In genomic region chrX:128352342-128352741, GRCm38 (mm10) we compare ENCODE assay signal across 17 mouse cellular contexts.
DNase-seq lines count a peak whose midpoint lies in the region; TF ChIP-seq lines count a peak whose summit lies in the region.
"Had no signal": no experiment of that assay in that cellular context is flagged by ENCODE, and none has a peak within 500 bp of the region (broad histone marks: within the 10 kb centered on the region; RNA-seq: fewer than 3 reads in every experiment).

No protein-coding gene starts in this region.

- H3K4me3 ChIP-seq in MEL (ENCODE audit: control insufficient read depth in 1 of 2, insufficient read depth in 1 of 2, low read depth in 2 of 2, low read length in 2 of 2), result no peak overlapping the region

- no peaks in the 10 kb centered on the region for H3K79me2 ChIP-seq in MEL (ENCODE audit: control insufficient read depth, insufficient read depth, low read length, poor library complexity)

- no peak for TF ChIP-seq RAD21 in MEL (IDR thresholded peaks at IDR 0.05; ENCODE audit: low read depth, low read length)

- TF ChIP-seq POLR2A in MEL (IDR thresholded peaks at IDR 0.05; ENCODE audit: control insufficient read depth in 1 of 2, insufficient read depth in 1 of 2, low read depth in 1 of 2, low read length in 2 of 2, poor library complexity in 1 of 2), result no peak

- H3K27me3 ChIP-seq in MEL (ENCODE audit: control insufficient read depth in 1 of 2, insufficient read depth in 2 of 2, low read length in 2 of 2), result no peaks in the 10 kb centered on the region
- H3K27me3 ChIP-seq: CH12.LX, Patski had no signal

- peaks cover 2% of the 10 kb centered on the region in 2 experiments; a peak in 2 of 4 replicates for H3K4me1 ChIP-seq in MEL (ENCODE audit: control insufficient read depth in 1 of 2, insufficient read depth in 2 of 2, low read length in 2 of 2)

- no peak for TF ChIP-seq CTCF in MEL (IDR thresholded peaks at IDR 0.05 in 2 of 3, conservative IDR thresholded peaks at IDR 0.05 in 1 of 3; ENCODE audit: control insufficient read depth in 1 of 3, insufficient read depth in 1 of 3, low read depth in 2 of 3, low read length in 3 of 3, poor library complexity in 1 of 3, severe bottlenecking in 1 of 3)

- DNase-seq in MEL (ENCODE audit: low read depth, low spot score), result peak; percentile 22
- no peak for DNase-seq in adrenal gland, adult 2 months
- DNase-seq: adrenal gland, adult 8-10 months; adrenal gland, postnatal 10 days; adrenal gland, postnatal 14 days; adrenal gland, postnatal 25 days; adrenal gland, postnatal 36 days; B cell, adult 2 months; cerebellum, adult 11 months; cerebellum, adult 11-12 months; cerebellum, adult 18-20 months; cerebellum, adult 2 months; cerebellum, adult 8-10 months; cerebellum, adult 9-10 months had no signal

- H3K9ac ChIP-seq in MEL (ENCODE audit: control insufficient read depth, low read depth, low read length, poor library complexity, severe bottlenecking), result no peak overlapping the region

- H3K36me3 ChIP-seq in MEL (ENCODE audit: control insufficient read depth in 1 of 2, insufficient read depth in 2 of 2, low read length in 2 of 2), result peaks cover 0 to 3% of the 10 kb centered on the region in 2 experiments; a peak in 2 of 4 replicates
- H3K36me3 ChIP-seq: G1E had no signal

- H3K9me3 ChIP-seq in MEL (replicated peaks; ENCODE audit: insufficient read depth, low read length), result no peaks in the 10 kb centered on the region
- H3K9me3 ChIP-seq: G1E had no signal

- TF ChIP-seq EP300 in MEL (IDR thresholded peaks at IDR 0.05; ENCODE audit: low read depth in 1 of 2, low read length in 2 of 2), result peak; percentile 57 to 58; a peak in 3 of 4 replicates

- no peak overlapping the region for H3K27ac ChIP-seq in MEL (ENCODE audit: control insufficient read depth, low read depth, low read length)

TF ChIP-seq in MEL, 35 proteins besides CTCF, POLR2A, EP300 and RAD21:
- TF ChIP-seq SMC3 (IDR thresholded peaks at IDR 0.05; ENCODE audit: low read depth, low read length) (no peak), BHLHE40 (IDR thresholded peaks at IDR 0.05; ENCODE audit: borderline replicate concordance, low read depth, low read length) (no peak), SIN3A (IDR thresholded peaks at IDR 0.05; ENCODE audit: low read length) (no peak), TCF12 (IDR thresholded peaks at IDR 0.05; ENCODE audit: low read depth, low read length) (peak; percentile 53; the same call in 1 of the 2 replicates), TAL1 (IDR thresholded peaks at IDR 0.05; ENCODE audit: low read length) (no peak), ELF1 (IDR thresholded peaks at IDR 0.05; ENCODE audit: low read depth, low read length) (no peak), CHD1 (IDR thresholded peaks at IDR 0.05; ENCODE audit: low read depth, low read length) (no peak), CHD2 (IDR thresholded peaks at IDR 0.05; ENCODE audit: low read length) (no peak), MAX (IDR thresholded peaks at IDR 0.05; ENCODE audit: low read length) (no peak), E2F4 (IDR thresholded peaks at IDR 0.05; ENCODE audit: borderline replicate concordance, low read depth, low read length) (no peak), HCFC1 (IDR thresholded peaks at IDR 0.05; ENCODE audit: low read depth, low read length) (no peak), GATA1 (IDR thresholded peaks at IDR 0.05; ENCODE audit: low read depth, low read length) (peak; percentile 61), JUND (IDR thresholded peaks at IDR 0.05; ENCODE audit: low read depth, low read length) (no peak), KAT2A (conservative IDR thresholded peaks at IDR 0.05; ENCODE audit: low read depth, low read length) (no peak), RCOR1 (IDR thresholded peaks at IDR 0.05; ENCODE audit: low read depth, low read length) (peak; percentile 19; the same call in 1 of the 2 replicates), ZKSCAN1 (IDR thresholded peaks at IDR 0.05; ENCODE audit: low read depth, low read length) (no peak), ZC3H11A (IDR thresholded peaks at IDR 0.05; ENCODE audit: low read depth, low read length) (no peak), ZMIZ1 (IDR thresholded peaks at IDR 0.05; ENCODE audit: low read depth, low read length) (no peak), POLR2AphosphoS2 (IDR thresholded peaks at IDR 0.05; ENCODE audit: low read length) (no peak), MYC (IDR thresholded peaks at IDR 0.05; ENCODE audit: low read depth, low read length) (no peak), ETS1 (IDR thresholded peaks at IDR 0.05; ENCODE audit: low read depth, low read length) (no peak), MEF2A (IDR thresholded peaks at IDR 0.05; ENCODE audit: extremely low read depth, insufficient replicate concordance, low read depth, low read length, poor library complexity, severe bottlenecking) (no peak), MXI1 (IDR thresholded peaks at IDR 0.05; ENCODE audit: low read depth, low read length) (no peak), TBP (IDR thresholded peaks at IDR 0.05; ENCODE audit: low read depth, low read length) (no peak), GABPA (IDR thresholded peaks at IDR 0.05; ENCODE audit: low read depth, low read length) (no peak)
